In the genomic region with DNA sequence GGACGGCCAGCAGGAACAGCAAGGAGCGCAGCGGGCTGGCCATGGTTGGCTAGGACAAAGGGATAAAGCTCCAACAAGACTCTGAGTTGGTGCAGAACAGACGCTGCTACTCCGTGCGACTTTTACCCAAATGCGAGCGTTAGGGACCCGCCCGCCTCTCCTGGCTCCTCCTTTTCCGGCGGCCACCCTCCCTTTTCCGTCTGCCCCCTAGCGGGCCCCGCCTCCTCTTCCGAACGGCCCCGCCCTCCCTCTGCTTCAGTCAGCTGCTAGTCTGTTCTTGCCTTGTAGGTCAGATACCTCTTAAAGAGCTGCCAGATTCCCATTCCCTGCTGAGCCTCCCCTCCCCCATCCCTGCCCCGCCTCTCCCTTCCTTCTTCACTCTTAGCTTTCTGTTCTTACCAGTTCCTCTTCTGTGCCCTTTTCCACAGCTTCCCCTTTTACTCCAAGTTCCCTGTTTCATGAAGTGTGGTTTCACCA, we compare ENCODE assay signal across 7 mouse cellular contexts. TPM values are rescaled to one million over a fixed set of nuclear protein-coding genes. Genes with fewer than 3 reads are reported as not detected.
DNase-seq lines count a peak whose midpoint lies in the region; ATAC-seq and TF ChIP-seq lines count a peak whose summit lies in the region.

Gene Cst3 (minus strand): TSS at position 358 of the 477 bp plus-strand sequence.

- peak within 1 kb of the TSS; percentile 73 for H3K27ac ChIP-seq in intestine, postnatal 0 days (ENCODE audit: low read depth, low read length)
- peak within 1 kb of the TSS; percentile 84 for H3K27ac ChIP-seq in midbrain, embryonic 12.5 days (replicated peaks)
- peak within 1 kb of the TSS; percentile 77 for H3K27ac ChIP-seq in small intestine, adult 2 months (ENCODE audit: insufficient read depth, low read depth, low read length)

- no peaks in the 10 kb centered on the region for H3K9me3 ChIP-seq in intestine, postnatal 0 days (ENCODE audit: control insufficient read depth)
- H3K9me3 ChIP-seq in midbrain, embryonic 12.5 days: no peaks in the 10 kb centered on the region

- WGBS in intestine, postnatal 0 days: 1% methylated on average over 17 of the region's 19 CpGs
- under 1% methylated on average over 19 of the region's 19 CpGs for WGBS in midbrain, embryonic 12.5 days
- WGBS in small intestine, adult 2 months: under 1% methylated on average over 19 of the region's 19 CpGs

- H3K27me3 ChIP-seq in intestine, postnatal 0 days (replicated peaks; ENCODE audit: control insufficient read depth, insufficient read depth, low read length): no peaks in the 10 kb centered on the region
- H3K27me3 ChIP-seq in midbrain, embryonic 12.5 days: no peaks in the 10 kb centered on the region
- H3K27me3 ChIP-seq in small intestine, adult 2 months (ENCODE audit: control insufficient read depth, insufficient read depth, low read length): no peaks in the 10 kb centered on the region

- peak; percentile 97 for DNase-seq in adrenal gland, adult 2 months
- DNase-seq in embryo, embryonic 9.5 days (ENCODE audit: extremely low spot score): peak; percentile 93
- DNase-seq in gonadal fat pad, adult 2 months (ENCODE audit: low read depth): no peak
- peak; percentile 92 for DNase-seq in left cerebral cortex, postnatal 4 days

- peak; percentile 97 for ATAC-seq in intestine, postnatal 0 days
- peak; percentile 97 for ATAC-seq in midbrain, embryonic 12.5 days (ENCODE audit: low FRiP score, low read depth)

- peak; percentile 67 for TF ChIP-seq CTCF in intestine, postnatal 0 days (IDR thresholded peaks at IDR 0.05; ENCODE audit: low read depth)
- TF ChIP-seq CTCF in small intestine, adult 2 months (IDR thresholded peaks at IDR 0.05; ENCODE audit: extremely low read depth, insufficient read length, insufficient replicate concordance, low read depth, low read length): peak; percentile 37; the same call in 1 of the 2 replicates

- no peaks in the 10 kb centered on the region for H3K4me1 ChIP-seq in intestine, postnatal 0 days (replicated peaks; ENCODE audit: control insufficient read depth, insufficient read depth, low read length)
- peaks cover 28% of the 10 kb centered on the region for H3K4me1 ChIP-seq in midbrain, embryonic 12.5 days
- H3K4me1 ChIP-seq in small intestine, adult 2 months (ENCODE audit: control insufficient read depth, insufficient read depth, insufficient read length, low read length): peaks cover 11% of the 10 kb centered on the region; the same call in 1 of the 2 replicates

- H3K4me2 ChIP-seq in intestine, postnatal 0 days (replicated peaks; ENCODE audit: low read depth): peak within 1 kb of the TSS; percentile 89
- peak within 1 kb of the TSS; percentile 86 for H3K4me2 ChIP-seq in midbrain, embryonic 12.5 days (replicated peaks)

- peaks cover 12% of the 10 kb centered on the region; the same call in 1 of the 2 replicates for H3K36me3 ChIP-seq in intestine, postnatal 0 days (ENCODE audit: control insufficient read depth, insufficient read depth)
- peaks cover 21% of the 10 kb centered on the region for H3K36me3 ChIP-seq in midbrain, embryonic 12.5 days
- peaks cover 4% of the 10 kb centered on the region for H3K36me3 ChIP-seq in small intestine, adult 2 months (ENCODE audit: control insufficient read depth, insufficient read depth, low read length)

- intact Hi-C loops in left cerebral cortex, postnatal 4 days (cut with DNase I): no loop called here

- H3K9ac ChIP-seq in intestine, postnatal 0 days (ENCODE audit: low read depth, low read length): peak within 1 kb of the TSS; percentile 59
- H3K9ac ChIP-seq in midbrain, embryonic 12.5 days (replicated peaks): peak within 1 kb of the TSS; percentile 82

- peak; percentile 69; the same call in 1 of the 2 replicates for TF ChIP-seq POLR2A in small intestine, adult 2 months (IDR thresholded peaks at IDR 0.05; ENCODE audit: low read depth, low read length)

- peak within 1 kb of the TSS; percentile 78 for H3K4me3 ChIP-seq in intestine, postnatal 0 days (ENCODE audit: low read depth, low read length)
- peak within 1 kb of the TSS; percentile 74 for H3K4me3 ChIP-seq in midbrain, embryonic 12.5 days
- H3K4me3 ChIP-seq in small intestine, adult 2 months (ENCODE audit: low read depth, low read length): peak within 1 kb of the TSS; percentile 92

RNA-seq across cellular contexts. Expression of gene Cst3, which starts in this region (rescaled TPM):
- 1,000 to 10,000 TPM in 1 of 2 experiments, 100 to 1,000 TPM in 1; 994 to 1,003 TPM for total RNA-seq in adrenal gland, adult 2 months (2021)
- polyA plus RNA-seq in adrenal gland, adult 2 months (2012; rRNA removed): 1,344 and 1,354 TPM in 2 replicates
- 1,716 and 1,883 TPM in 2 replicates for polyA plus RNA-seq in gonadal fat pad, adult 2 months (2012; rRNA removed)
- polyA plus RNA-seq in intestine, postnatal 0 days (2015; fragmentation: Nextera tagmentation; extraction: Ambion mirVana): 305 and 313 TPM in 2 replicates
- 100 to 1,000 TPM; 792 to 798 TPM for total RNA-seq in left cerebral cortex, postnatal 4 days (2021)
- polyA plus RNA-seq in midbrain, embryonic 12.5 days (2016; fragmentation: Nextera tagmentation; extraction: Ambion mirVana): 325 and 355 TPM in 2 replicates
- polyA plus RNA-seq in small intestine, adult 2 months (2012; rRNA removed): 323 and 330 TPM in 2 replicates
